Comparison of ENCODE assay signal across 20 mouse cellular contexts in the genomic region with DNA sequence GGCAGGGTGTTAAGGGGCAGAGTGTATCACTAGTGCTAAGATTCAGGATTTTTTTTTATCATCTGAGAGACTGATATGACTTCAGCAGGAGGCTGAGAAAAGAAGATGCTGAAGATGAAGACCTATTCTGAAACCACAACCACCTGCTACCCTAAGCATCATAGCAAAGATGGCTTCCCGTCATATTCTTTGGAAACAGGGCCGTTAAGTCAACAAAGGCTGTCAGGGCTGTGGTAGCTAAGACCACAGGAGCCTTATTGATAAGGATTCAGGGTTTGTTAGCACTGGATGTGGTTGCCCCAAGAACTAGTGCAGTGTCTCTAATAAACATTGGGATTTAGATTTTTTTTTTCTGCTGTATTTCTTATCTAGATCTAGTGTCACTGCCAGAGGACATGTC. TPM values are rescaled to one million over a fixed set of nuclear protein-coding genes. Genes with fewer than 3 reads are reported as not detected.
A peak's percentile ranks its signal among the peaks of the same experiment; 100 is the strongest.
DNase-seq lines count a peak whose midpoint lies in the region; ATAC-seq lines count a peak whose summit lies in the region.
"Had no signal": no experiment of that assay in that cellular context is flagged by ENCODE, and none has a peak within 500 bp of the region (broad histone marks: within the 10 kb centered on the region; RNA-seq: fewer than 3 reads in every experiment).

No protein-coding gene starts in this region.

- intact Hi-C loops in gastrocnemius, postnatal 14 days (cut with DNase I; ENCODE audit: low total_unique reads): no loop called here

- ATAC-seq in erythroid progenitor cell, adult 5-6 weeks (replicated peaks; ENCODE audit: low FRiP score, poor library complexity, severe bottlenecking): no peak
- ATAC-seq: forebrain, embryonic 15.5 days; hindbrain, embryonic 16.5 days; intestine, embryonic 15.5 days; Patski had no signal

- peak; percentile 55 for DNase-seq in CD4-positive, CD25-positive, alpha-beta regulatory T cell, adult 2 months (ENCODE audit: low read depth, low spot score)
- DNase-seq in T-cell, adult 2 months (ENCODE audit: low spot score): peak; percentile 59
- peak; percentile 69 for DNase-seq in naive thymus-derived CD4-positive, alpha-beta T cell, adult 2 months (ENCODE audit: low read depth)
- DNase-seq in thymus, postnatal 25 days: peak; percentile 54
- DNase-seq in liver: no peak
- DNase-seq in gastrocnemius, postnatal 14 days: no peak
- DNase-seq: adrenal gland, adult 8-10 months; adrenal gland, postnatal 36 days; cerebellum, adult 8-10 months; cerebellum, postnatal 14 days; embryo, embryonic 11 days; gastrocnemius, postnatal 10 days; heart, postnatal 10 days; heart, postnatal 4 days had no signal

RNA-seq across cellular contexts. Expression of gene Rasgrp1, which starts 56.7 kb away (rescaled TPM):
- total RNA-seq in erythroid progenitor cell, adult 5-6 weeks (2015; ENCODE audit: low replicate concordance): 2.5 and 6.3 TPM in 2 replicates
- total RNA-seq in erythroid progenitor cell, adult 5-6 weeks (2017; ENCODE audit: low replicate concordance): 3.2 and 4.8 TPM in 2 replicates
- total RNA-seq in gastrocnemius, postnatal 14 days (2021): under 1 TPM; 0.24 to 0.59 TPM
- total RNA-seq: common myeloid progenitor, adult 5-6 weeks had no signal

Comparison
In these comparisons a context has a peak if more than half of its experiments do, and no peak if none do; other contexts are left out.
1. DNase-seq: peak in CD4-positive, CD25-positive, alpha-beta regulatory T cell, adult 2 months (single experiment), T-cell, adult 2 months (single experiment), naive thymus-derived CD4-positive, alpha-beta T cell, adult 2 months (single experiment) and thymus, postnatal 25 days (single experiment); none in liver (single experiment) and gastrocnemius, postnatal 14 days (single experiment).